Mouse (Mus musculus): ENCODE data around the gene Cpt1c. TPM values are rescaled to one million over a fixed set of nuclear protein-coding genes. Genes with fewer than 3 reads are reported as not detected.

Gene Cpt1c
- total RNA-seq, 1 experiment from 2014 or later, result 0.23 TPM

- ATAC-seq (replicated peaks; ENCODE audit: low read depth, poor library complexity, severe bottlenecking), result no peak
Measured at GRCm38 (mm10) chr7:44928570-44928969, 46.1 kb downstream of the Cpt1c start.

- no peak for ATAC-seq (replicated peaks; ENCODE audit: low read depth, poor library complexity, severe bottlenecking)
Measured at GRCm38 (mm10) chr7:44925468-44925867, 49.2 kb downstream of the Cpt1c start.

GRCm38 (mm10) chr7:44922530-44922929 is 52.1 kb downstream of the Cpt1c start:
- ATAC-seq (replicated peaks; ENCODE audit: low read depth, poor library complexity, severe bottlenecking), result peak; percentile 34; the same call in 1 of the 2 replicates

DNA sequence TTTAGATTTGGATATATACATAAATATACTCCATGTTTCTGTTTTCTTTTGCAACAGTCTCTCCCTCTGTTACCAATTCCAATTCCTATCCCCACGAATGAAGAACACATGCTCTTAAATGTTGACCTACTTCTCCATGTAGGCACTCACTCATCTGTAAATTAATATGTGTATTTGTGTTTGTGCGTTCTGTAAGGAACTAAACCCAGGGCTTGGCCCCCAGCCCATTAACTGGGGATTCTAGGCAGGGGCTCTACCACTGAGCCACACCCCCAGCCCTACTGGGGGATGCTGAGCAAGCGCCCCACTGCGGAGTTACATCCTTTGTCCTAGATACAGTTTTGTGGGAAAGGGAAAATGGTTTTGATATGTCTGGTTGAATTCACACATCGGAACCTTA is 55.5 kb downstream of the Cpt1c start:
- ATAC-seq (replicated peaks; ENCODE audit: low read depth, poor library complexity, severe bottlenecking), result no peak

- ATAC-seq (replicated peaks; ENCODE audit: low read depth, poor library complexity, severe bottlenecking), result no peak
Measured at GRCm38 (mm10) chr7:44918219-44918618, 56.4 kb downstream of the Cpt1c start.

GRCm38 (mm10) chr7:44916881-44917280 is 57.8 kb downstream of the Cpt1c start:
- ATAC-seq (replicated peaks; ENCODE audit: low read depth, poor library complexity, severe bottlenecking), result no peak

DNA sequence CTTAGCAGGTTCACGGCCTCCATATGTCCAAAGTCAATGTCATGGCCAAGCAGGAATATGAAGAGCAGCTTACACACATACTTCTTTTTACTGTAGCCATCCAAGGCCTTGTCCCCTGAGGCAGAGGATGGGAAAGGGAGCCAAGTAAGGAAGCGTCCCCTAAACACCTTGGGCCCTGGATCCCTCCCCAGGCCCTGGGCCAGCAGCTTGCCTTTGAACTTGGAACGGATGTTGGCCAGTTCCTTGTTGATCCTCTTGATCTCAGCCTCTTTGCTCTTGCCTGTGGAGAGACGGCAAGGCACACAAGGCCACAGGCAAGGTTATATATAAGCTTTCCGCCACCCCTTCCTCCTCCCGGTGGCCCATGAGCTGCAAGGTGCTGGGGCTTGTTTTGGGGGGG is 58.5 kb downstream of the Cpt1c start:
- no peak for ATAC-seq (replicated peaks; ENCODE audit: low read depth, poor library complexity, severe bottlenecking)

GRCm38 (mm10) chr7:44915314-44915713 is 59.3 kb downstream of the Cpt1c start:
- ATAC-seq (replicated peaks; ENCODE audit: low read depth, poor library complexity, severe bottlenecking), result no peak

DNA sequence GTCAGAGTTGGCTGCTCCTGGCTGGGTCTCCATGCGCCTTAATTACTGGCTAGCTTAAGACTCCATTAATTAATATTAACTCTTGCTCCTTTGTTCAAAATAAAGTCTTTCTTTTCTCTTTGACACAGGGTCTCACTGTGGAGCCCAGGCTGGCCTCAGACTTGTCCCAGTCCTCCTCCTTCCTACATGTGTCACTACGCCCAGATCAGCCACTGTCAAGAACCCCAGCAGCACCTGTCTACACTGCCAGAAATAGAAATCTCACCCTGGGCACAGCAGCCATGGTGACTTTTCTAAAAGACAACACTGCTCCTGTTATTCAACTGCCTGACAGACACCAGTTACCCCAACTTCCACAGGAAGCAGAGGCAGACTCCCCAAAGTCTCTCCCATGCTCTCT is 60.3 kb downstream of the Cpt1c start:
- ATAC-seq (replicated peaks; ENCODE audit: low read depth, poor library complexity, severe bottlenecking), result no peak

Other genes with a start within 250 kb of the Cpt1c start
- gene Vrk3, start 226.4 kb downstream of the Cpt1c start, total RNA-seq (2017), result 40.0 and 44.7 TPM in 2 replicates
- 2.0 and 3.0 TPM in 2 replicates for gene Zfp473, start 223.8 kb downstream of the Cpt1c start, total RNA-seq (2017)
- gene Nup62, start 158.8 kb downstream of the Cpt1c start, total RNA-seq (2017), result 130 and 136 TPM in 2 replicates
- gene Il4i1, start 158.5 kb downstream of the Cpt1c start, total RNA-seq (2017), result 0.55 and 0.73 TPM in 2 replicates
- gene Atf5, start 158.2 kb downstream of the Cpt1c start, total RNA-seq (2017), result 2.1 and 2.7 TPM in 2 replicates
- gene Akt1s1, start 125.9 kb downstream of the Cpt1c start, total RNA-seq (2017), result 19.7 and 29.0 TPM in 2 replicates
- 21.0 and 32.4 TPM in 2 replicates for gene Tbc1d17, start 125.8 kb downstream of the Cpt1c start, total RNA-seq (2017)
- gene Pnkp, start 117.7 kb downstream of the Cpt1c start, total RNA-seq (2017), result 16.6 and 26.5 TPM in 2 replicates
- 31.7 and 39.4 TPM in 2 replicates for gene Ptov1, start 105.1 kb downstream of the Cpt1c start, total RNA-seq (2017)
- 12.3 and 13.3 TPM in 2 replicates for gene Med25, start 82.1 kb downstream of the Cpt1c start, total RNA-seq (2017)
- gene Fuz, start 78.8 kb downstream of the Cpt1c start, total RNA-seq (2017), result 14.7 and 28.1 TPM in 2 replicates
- gene Ap2a1, start 45.4 kb downstream of the Cpt1c start, total RNA-seq (2017), result 22.4 and 31.1 TPM in 2 replicates
- not detected in 2 replicates for gene Tsks, start 31.6 kb downstream of the Cpt1c start, total RNA-seq (2017)
- gene Prmt1, start 11.7 kb upstream of the Cpt1c start, total RNA-seq (2017), result 143 and 170 TPM in 2 replicates
- 92.9 and 129 TPM in 2 replicates for gene Irf3, start 22.8 kb upstream of the Cpt1c start, total RNA-seq (2017)
- 29.5 and 33.8 TPM in 2 replicates for gene Bcl2l12, start 23.9 kb upstream of the Cpt1c start, total RNA-seq (2017)
- 9.6 and 17.0 TPM in 2 replicates for gene Scaf1, start 41.5 kb upstream of the Cpt1c start, total RNA-seq (2017)
- gene Rras, start 43.1 kb upstream of the Cpt1c start, total RNA-seq (2017), result 1.1 TPM in 1 of 2 replicates, not detected in the other
- 2.2 and 7.5 TPM in 2 replicates for gene Prr12, start 78.0 kb upstream of the Cpt1c start, total RNA-seq (2017)
- gene Nosip, start 87.6 kb upstream of the Cpt1c start, total RNA-seq (2017), result 66.0 and 71.2 TPM in 2 replicates
- gene Prrg2, start 87.8 kb upstream of the Cpt1c start, total RNA-seq (2017), result 3.4 and 3.8 TPM in 2 replicates
- 23.2 and 37.1 TPM in 2 replicates for gene Rcn3, start 117.4 kb upstream of the Cpt1c start, total RNA-seq (2017)
- gene Fcgrt, start 129.0 kb upstream of the Cpt1c start, total RNA-seq (2017), result 4.0 and 4.7 TPM in 2 replicates
- 1,473 and 1,910 TPM in 2 replicates for gene Rps11, start 149.6 kb upstream of the Cpt1c start, total RNA-seq (2017)
- 3,242 and 3,932 TPM in 2 replicates for gene Rpl13a, start 153.9 kb upstream of the Cpt1c start, total RNA-seq (2017)
- not detected in 2 replicates for gene Gm45713, start 161.4 kb upstream of the Cpt1c start, total RNA-seq (2017)
- gene Flt3l, start 161.6 kb upstream of the Cpt1c start, total RNA-seq (2017), result 5.8 and 13.0 TPM in 2 replicates
- 35.2 and 59.8 TPM in 2 replicates for gene Pih1d1, start 179.5 kb upstream of the Cpt1c start, total RNA-seq (2017)
- gene Aldh16a1, start 179.7 kb upstream of the Cpt1c start, total RNA-seq (2017), result 32.2 and 37.9 TPM in 2 replicates
- gene Slc17a7, start 189.1 kb upstream of the Cpt1c start, total RNA-seq (2017), result not detected in 2 replicates
- not detected in 2 replicates for gene Gfy, start 204.7 kb upstream of the Cpt1c start, total RNA-seq (2017)
- not detected in 2 replicates for gene Pth2, start 206.1 kb upstream of the Cpt1c start, total RNA-seq (2017)
- 0.18 and 2.0 TPM in 2 replicates for gene Ccdc155, start 230.0 kb upstream of the Cpt1c start, total RNA-seq (2017)
- gene Dkkl1, start 237.3 kb upstream of the Cpt1c start, total RNA-seq (2017), result 6.7 and 17.4 TPM in 2 replicates
- 0.55 and 0.87 TPM in 2 replicates for gene Tead2, start 240.9 kb upstream of the Cpt1c start, total RNA-seq (2017)

Measured in common myeloid progenitor, adult 5-6 weeks (primary cell).